Mouse (Mus musculus) kidney, embryonic 14.5 days (tissue): ENCODE results near the gene Tns1. TPM values are rescaled to one million over a fixed set of nuclear protein-coding genes. Genes with fewer than 3 reads are reported as not detected.

Experiments used
- ATAC-seq: fragments of 200-750 bp; cut with Nextera tagmentation; 2 replicates; pipeline ENCODE4 v1.8.0; 2017; ENCODE audit warnings: moderate number of reproducible peaks, mild to moderate bottlenecking, moderate TSS enrichment, moderate library complexity; ENCODE audit not compliant: low FRiP score, low TSS enrichment
- H3K27ac ChIP-seq: fragments of 300-500 bp; sonication (generic); 2 replicates; pipeline ENCODE4 v1.5.1; 2014; ENCODE audit warnings: low read depth, mild to moderate bottlenecking, low read length, moderate library complexity, mixed read lengths
- H3K27me3 ChIP-seq: fragments of 300-500 bp; sonication (generic); 2 replicates; pipeline ENCODE4 v1.6.1; 2014; ENCODE audit warnings: mild to moderate bottlenecking, low read length; ENCODE audit not compliant: control insufficient read depth, insufficient read depth
- H3K36me3 ChIP-seq: fragments of 300-500 bp; sonication (generic); 2 replicates; pipeline ENCODE4 v1.6.1; 2014; ENCODE audit warnings: low read length, mixed read lengths; ENCODE audit not compliant: control insufficient read depth, insufficient read depth
- H3K4me1 ChIP-seq: fragments of 300-500 bp; sonication (generic); 2 replicates; pipeline ENCODE4 v1.6.1; 2014; ENCODE audit warnings: low read length, mixed read lengths; ENCODE audit not compliant: control insufficient read depth, insufficient read depth
- H3K4me2 ChIP-seq: fragments of 300-500 bp; sonication (generic); replicated peaks from 2 replicates; pipeline ENCODE4 v1.6.1; 2014; ENCODE audit warnings: low read depth, mild to moderate bottlenecking, low read length
- H3K4me3 ChIP-seq: fragments of 300-500 bp; sonication (generic); 2 replicates; pipeline ENCODE4 v1.5.1; 2014; ENCODE audit warnings: mild to moderate bottlenecking, low read length
- H3K9ac ChIP-seq: fragments of 300-500 bp; sonication (generic); 2 replicates; pipeline ENCODE4 v1.6.1; 2014; ENCODE audit warnings: low read depth, mild to moderate bottlenecking, low read length, moderate library complexity
- H3K9me3 ChIP-seq: fragments of 300-500 bp; sonication (generic); 2 replicates; pipeline ENCODE4 v1.6.1; 2016; ENCODE audit warnings: low read length; ENCODE audit not compliant: control insufficient read depth
- WGBS: fragments of 180-500 bp; shearing (Covaris S2); extraction: QIAGEN DNeasy Blood & Tissue Kit; methylation state at CpG from one replicate; pipeline ENCODE4 v1.1.7; 2014; 5-methylcytosine and 5-hydroxymethylcytosine counted together
- polyA plus RNA-seq: library from polyadenylated mRNA; unstranded; fragments of >200 nt; fragmentation: Nextera tagmentation; extraction: Ambion mirVana; gene quantifications from 2 replicates; pipeline ENCODE4 v1.2.1, GENCODE M21; 2014

The Tns1 gene
- polyA plus RNA-seq, 1 experiment from 2014 or later = 59.2 TPM

- peak overlapping the region; percentile 92 for H3K4me2 ChIP-seq
- peak overlapping the region; percentile 62 for H3K9ac ChIP-seq
- H3K36me3 ChIP-seq = no peaks in the 10 kb centered on the region
- WGBS = under 1% methylated on average over 48 of the region's 58 CpGs
- peak overlapping the region; percentile 52 for H3K4me3 ChIP-seq
- peak; percentile 26 for ATAC-seq
- no peaks in the 10 kb centered on the region for H3K9me3 ChIP-seq
- H3K27ac ChIP-seq = peak overlapping the region; percentile 56; the same call in 1 of the 2 replicates
- peaks cover 41% of the 10 kb centered on the region for H3K4me1 ChIP-seq
- peaks cover 4% of the 10 kb centered on the region; the same call in 1 of the 2 replicates for H3K27me3 ChIP-seq
Observed at GRCm38 (mm10) chr1:74098004-74099000, 25.9 kb downstream of the Tns1 start.

DNA sequence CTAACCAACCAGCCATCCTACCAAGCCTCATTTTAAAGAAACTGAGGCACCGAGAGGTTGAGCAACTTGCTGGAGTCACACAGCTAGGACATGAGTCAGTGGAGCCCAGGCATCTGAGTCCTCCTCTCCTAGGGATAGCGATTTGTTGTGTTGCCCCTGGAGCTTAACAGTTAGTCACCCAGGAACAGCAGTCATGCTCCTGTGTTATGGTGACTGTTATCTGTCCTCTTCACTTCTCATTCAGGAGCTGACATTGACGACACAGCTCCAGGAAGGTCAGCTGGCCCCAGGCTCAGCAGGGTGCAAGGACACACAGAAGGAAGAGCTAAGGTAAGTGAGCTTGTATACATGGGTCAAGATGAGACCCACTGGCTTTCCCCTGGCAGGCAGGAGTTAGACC lies 28.5 kb downstream of the Tns1 start:
- Histone ChIP-seq H3K4me3 (no peak overlapping the region), H3K9ac (no peak overlapping the region), H3K36me3 (no peaks in the 10 kb centered on the region), H3K9me3 (no peaks in the 10 kb centered on the region), H3K27ac (no peak overlapping the region), H3K4me2 (no peak overlapping the region), H3K4me1 (peaks cover 51% of the 10 kb centered on the region), H3K27me3 (peaks cover 4% of the 10 kb centered on the region; the same call in 1 of the 2 replicates)
- no peak for ATAC-seq
- WGBS = 55% methylated on average over 3 of the region's 3 CpGs

- ATAC-seq = no peak
Observed at GRCm38 (mm10) chr1:74095296-74095695, 29.0 kb downstream of the Tns1 start.

DNA sequence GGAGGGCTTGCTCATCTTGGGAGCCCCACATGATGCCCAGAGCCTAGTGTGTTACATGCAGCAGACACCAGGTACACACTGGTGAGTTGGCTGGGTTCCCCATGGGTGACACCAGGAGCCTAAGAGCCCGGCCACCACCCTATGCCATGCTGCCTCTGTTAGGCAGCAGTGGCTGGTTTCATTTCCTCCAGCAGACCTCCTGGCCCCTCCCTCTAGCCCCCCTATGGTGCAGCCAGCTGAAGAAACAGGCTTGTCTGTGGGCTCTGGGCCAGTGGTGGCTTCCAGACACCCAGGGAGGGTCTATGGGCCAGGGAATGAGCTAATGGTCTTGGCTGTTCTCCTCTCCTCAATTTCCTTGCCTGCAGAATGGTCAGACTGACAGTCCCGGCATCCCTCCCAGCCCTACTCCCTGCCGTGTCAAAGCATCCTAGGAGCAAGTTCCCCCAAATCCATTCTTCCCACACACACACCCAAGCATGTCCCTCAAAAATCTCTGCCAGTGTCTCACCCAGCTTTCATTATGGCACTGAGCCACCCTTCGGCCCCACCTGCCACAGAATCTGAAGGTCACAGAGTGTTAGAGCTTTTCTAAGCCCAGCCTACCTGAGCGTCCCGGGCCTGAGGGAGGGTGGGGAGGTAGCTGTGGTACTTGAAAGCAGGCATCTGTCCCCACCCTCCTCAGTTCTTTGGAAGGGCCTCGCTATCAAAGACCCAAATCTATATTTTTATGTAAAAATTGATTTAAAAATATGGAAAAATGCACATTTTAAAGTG lies 29.6 kb downstream of the Tns1 start:
- no peak overlapping the region for H3K27ac ChIP-seq
- H3K9ac ChIP-seq = no peak overlapping the region
- peaks cover 57% of the 10 kb centered on the region for H3K4me1 ChIP-seq
- H3K4me3 ChIP-seq = no peak overlapping the region
- H3K9me3 ChIP-seq = no peaks in the 10 kb centered on the region
- H3K36me3 ChIP-seq = no peaks in the 10 kb centered on the region
- H3K4me2 ChIP-seq = no peak overlapping the region
- ATAC-seq = no peak
- 59% methylated on average over 7 of the region's 7 CpGs for WGBS
- H3K27me3 ChIP-seq = peaks cover 3% of the 10 kb centered on the region; the same call in 1 of the 2 replicates

More at GRCm38 (mm10) chr1:74095296-74095695, 29.0 kb downstream of the Tns1 start:
- H3K9me3 ChIP-seq = no peaks in the 10 kb centered on the region
- H3K9ac ChIP-seq = no peak overlapping the region
- H3K4me1 ChIP-seq = peaks cover 55% of the 10 kb centered on the region
- no peak overlapping the region for H3K4me3 ChIP-seq
- no peak overlapping the region for H3K4me2 ChIP-seq
- H3K27ac ChIP-seq = no peak overlapping the region
- H3K36me3 ChIP-seq = no peaks in the 10 kb centered on the region
- 43% methylated on average over 6 of the region's 6 CpGs for WGBS
- H3K27me3 ChIP-seq = peaks cover 4% of the 10 kb centered on the region; the same call in 1 of the 2 replicates

DNA sequence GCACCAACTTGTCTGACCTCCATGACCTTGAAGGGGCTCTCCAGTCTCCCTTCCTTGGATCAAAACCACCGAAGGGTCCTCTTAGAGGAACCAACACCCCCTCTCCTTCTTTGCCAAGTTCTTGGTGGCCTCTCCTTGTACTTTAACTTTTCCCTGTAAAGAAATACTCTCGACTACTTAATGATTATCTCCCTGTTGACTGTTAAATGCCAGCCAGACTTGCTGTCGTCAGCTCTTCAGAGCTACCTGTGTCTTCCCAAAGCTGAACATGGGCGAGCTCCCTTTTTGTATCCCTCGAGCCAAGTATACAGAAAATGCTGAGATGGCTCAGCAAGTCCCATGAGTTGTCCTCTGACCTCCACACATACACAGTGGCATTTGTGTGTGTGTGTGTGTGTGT lies 30.8 kb downstream of the Tns1 start:
- no peak overlapping the region for H3K27ac ChIP-seq
- no peak overlapping the region for H3K4me2 ChIP-seq
- 80% methylated on average over 5 of the region's 5 CpGs for WGBS
- H3K36me3 ChIP-seq = no peaks in the 10 kb centered on the region
- H3K9ac ChIP-seq = no peak overlapping the region
- H3K9me3 ChIP-seq = no peaks in the 10 kb centered on the region
- H3K4me3 ChIP-seq = no peak overlapping the region
- no peak for ATAC-seq
- H3K4me1 ChIP-seq = peaks cover 56% of the 10 kb centered on the region
- H3K27me3 ChIP-seq = no peaks in the 10 kb centered on the region; the same call in 1 of the 2 replicates

GRCm38 (mm10) chr1:74092242-74092641 lies 32.0 kb downstream of the Tns1 start:
- no peak overlapping the region for H3K9ac ChIP-seq
- H3K27ac ChIP-seq = peak overlapping the region; percentile 74
- H3K9me3 ChIP-seq = no peaks in the 10 kb centered on the region
- H3K27me3 ChIP-seq = no peaks in the 10 kb centered on the region; the same call in 1 of the 2 replicates
- no peak overlapping the region for H3K4me3 ChIP-seq
- 49% methylated on average over 10 of the region's 10 CpGs for WGBS
- peak; percentile 8; the same call in 1 of the 2 replicates for ATAC-seq
- no peaks in the 10 kb centered on the region for H3K36me3 ChIP-seq
- peaks cover 48% of the 10 kb centered on the region for H3K4me1 ChIP-seq
- no peak overlapping the region for H3K4me2 ChIP-seq

DNA sequence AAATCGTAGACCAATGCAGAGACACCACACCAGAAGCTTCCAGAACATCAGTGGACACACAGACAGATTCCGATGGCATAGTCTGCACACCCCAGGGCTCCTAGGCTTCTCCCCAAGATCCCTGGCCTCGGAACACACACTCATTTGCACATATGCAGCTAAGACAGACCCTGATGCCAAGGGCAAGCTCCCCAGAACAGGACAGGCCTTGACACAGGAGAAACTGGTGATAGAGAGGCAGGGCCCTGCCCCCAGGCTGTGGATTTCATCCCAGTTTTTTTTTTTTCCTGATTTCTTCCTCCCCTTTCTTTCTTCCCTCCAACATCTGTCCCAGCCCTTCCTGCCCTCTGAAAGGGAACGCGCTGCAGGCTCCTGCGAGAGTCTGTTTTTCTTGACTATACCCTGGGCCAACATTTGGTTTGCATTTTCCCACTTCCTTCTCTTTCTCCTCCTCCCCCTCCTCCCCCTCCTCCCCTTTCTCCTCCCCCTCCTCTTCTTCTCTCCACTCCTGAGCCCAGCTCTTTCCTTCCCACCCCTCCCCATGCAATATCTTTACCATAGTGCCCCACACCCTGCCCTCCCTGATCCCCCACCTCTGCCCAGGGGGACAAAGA lies 32.5 kb downstream of the Tns1 start:
- ATAC-seq = no peak
- Histone ChIP-seq H3K4me1 (peaks cover 47% of the 10 kb centered on the region), H3K9ac (peak overlapping the region; percentile 42; the same call in 1 of the 2 replicates), H3K36me3 (no peaks in the 10 kb centered on the region), H3K27me3 (no peaks in the 10 kb centered on the region; the same call in 1 of the 2 replicates), H3K4me3 (no peak overlapping the region), H3K27ac (peak overlapping the region; percentile 87), H3K4me2 (peak overlapping the region; percentile 42; the same call in 1 of the 2 replicates), H3K9me3 (no peaks in the 10 kb centered on the region)
- WGBS = 32% methylated on average over 6 of the region's 6 CpGs

GRCm38 (mm10) chr1:74091138-74091537 lies 33.1 kb downstream of the Tns1 start:
- peak overlapping the region; percentile 42 for H3K4me2 ChIP-seq
- no peaks in the 10 kb centered on the region for H3K9me3 ChIP-seq
- H3K36me3 ChIP-seq = no peaks in the 10 kb centered on the region
- H3K9ac ChIP-seq = peak overlapping the region; percentile 42; the same call in 1 of the 2 replicates
- peak overlapping the region; percentile 87 for H3K27ac ChIP-seq
- no peaks in the 10 kb centered on the region; the same call in 1 of the 2 replicates for H3K27me3 ChIP-seq
- WGBS = 17% methylated on average over 6 of the region's 7 CpGs
- peaks cover 47% of the 10 kb centered on the region for H3K4me1 ChIP-seq
- H3K4me3 ChIP-seq = peak overlapping the region; percentile 35
- ATAC-seq = peak; percentile 41
